Mouse (Mus musculus) retina, postnatal 1 day (tissue): Measurements from ENCODE around the gene Adora3.

Experiments used
- DNase-seq: peaks from one replicate; pipeline ENCODE4 v3.0.0-alpha.2; 2012

Gene Adora3

DNA sequence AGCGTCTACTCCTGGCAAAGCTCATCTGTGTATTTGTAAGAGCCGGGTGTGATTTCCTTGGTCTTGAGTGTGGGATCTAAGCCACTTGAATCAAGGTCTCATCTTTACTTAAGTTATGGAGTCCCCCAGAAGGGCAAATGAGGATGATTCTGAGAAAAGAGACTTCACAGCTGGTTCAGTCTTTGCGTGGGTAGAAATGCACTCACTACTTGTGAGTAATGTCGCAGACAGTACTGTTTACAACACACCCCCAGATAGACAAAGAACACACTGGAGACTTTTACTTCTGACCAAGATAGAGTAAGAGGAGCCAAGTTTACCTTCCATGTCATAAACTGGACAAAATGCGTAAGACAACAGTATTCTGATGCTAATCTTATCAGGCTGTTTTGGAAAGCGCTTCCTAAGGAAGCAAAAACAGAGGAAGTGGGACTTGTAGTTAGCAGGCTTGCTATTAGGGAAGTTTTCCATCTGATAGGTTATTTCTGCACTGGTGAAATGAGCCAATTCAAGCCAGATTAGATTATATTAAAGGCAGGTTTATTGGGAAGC lies 6.7 kb downstream of the Adora3 start:
- DNase-seq = no peak

DNA sequence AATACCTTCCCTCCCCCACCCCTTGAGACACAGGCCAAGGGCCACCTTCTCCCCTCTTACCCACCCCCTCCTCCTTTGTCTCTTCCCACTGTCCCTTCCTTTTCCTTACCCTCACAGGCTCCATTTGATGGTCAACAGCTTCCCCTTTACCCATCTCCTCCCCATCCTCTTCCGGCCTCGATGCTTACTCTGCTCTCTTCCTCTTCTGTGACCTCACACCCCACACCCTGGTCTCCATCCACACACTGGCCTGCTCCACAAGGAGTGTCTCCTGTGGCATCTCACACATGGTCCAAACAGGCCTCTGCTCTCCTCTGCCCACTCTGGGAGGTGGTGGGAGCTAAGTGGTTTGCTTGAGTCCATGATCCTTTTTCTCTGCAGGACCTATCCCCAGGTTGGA lies 7.3 kb downstream of the Adora3 start:
- no peak for DNase-seq

DNA sequence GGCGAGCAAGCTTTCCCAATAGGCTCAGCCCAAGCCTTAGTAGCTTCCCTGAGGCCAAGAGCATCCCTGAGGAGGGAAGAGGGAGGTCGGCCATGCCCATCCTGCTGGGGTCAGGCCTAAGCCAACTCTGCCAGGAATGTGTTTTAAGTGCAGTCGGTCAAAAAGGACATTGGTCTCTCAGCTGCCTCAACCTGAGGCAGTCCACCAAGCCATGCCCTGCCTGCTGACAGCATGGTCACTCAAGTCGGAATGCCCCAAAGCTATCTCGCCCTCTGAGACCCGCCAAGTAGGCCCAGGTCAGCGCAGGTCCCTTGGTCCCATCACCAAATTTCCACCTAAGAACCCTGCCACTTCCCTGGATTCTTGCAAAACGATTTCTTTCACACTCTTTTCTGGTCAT lies 8.1 kb downstream of the Adora3 start:
- no peak for DNase-seq

DNA sequence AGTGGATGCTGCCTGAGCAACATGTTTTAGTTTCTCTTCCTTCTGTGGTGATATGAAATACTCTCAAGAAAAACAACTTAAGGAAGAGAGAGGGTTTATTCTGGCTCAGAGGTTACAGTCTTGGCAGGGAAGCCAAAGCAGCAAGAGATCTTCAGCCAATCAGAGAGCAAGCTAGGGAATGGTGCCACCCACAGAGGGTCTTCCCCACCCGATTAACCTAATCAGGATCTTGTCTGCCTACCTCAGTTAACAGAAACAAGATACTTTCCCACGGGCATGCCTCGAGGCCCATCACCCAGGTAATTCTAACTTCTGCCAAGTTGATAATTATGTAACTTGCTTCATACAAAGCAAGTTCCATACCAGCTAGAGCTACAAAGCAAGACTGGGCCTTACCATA lies 9.8 kb downstream of the Adora3 start:
- DNase-seq = no peak

DNA sequence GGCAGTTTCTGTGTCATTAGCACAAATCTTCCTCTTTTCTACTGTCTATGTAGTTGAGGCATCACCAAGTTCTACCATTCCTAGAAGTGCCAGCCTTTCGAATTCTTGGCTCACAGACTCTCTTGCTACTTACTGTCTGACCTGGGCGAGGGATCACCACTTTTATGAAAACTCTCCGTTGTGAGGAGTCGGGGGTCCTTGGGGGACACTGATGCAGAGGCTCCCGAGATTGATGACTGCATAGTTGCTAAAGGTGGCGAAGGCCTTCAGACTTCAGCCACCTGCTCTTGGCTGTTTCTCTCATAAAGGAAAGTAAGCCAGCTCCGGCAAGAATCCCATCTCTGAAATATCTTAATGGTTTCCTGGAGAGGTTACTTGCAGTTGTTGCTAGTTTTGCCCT lies 11.4 kb downstream of the Adora3 start:
- DNase-seq = no peak

DNA sequence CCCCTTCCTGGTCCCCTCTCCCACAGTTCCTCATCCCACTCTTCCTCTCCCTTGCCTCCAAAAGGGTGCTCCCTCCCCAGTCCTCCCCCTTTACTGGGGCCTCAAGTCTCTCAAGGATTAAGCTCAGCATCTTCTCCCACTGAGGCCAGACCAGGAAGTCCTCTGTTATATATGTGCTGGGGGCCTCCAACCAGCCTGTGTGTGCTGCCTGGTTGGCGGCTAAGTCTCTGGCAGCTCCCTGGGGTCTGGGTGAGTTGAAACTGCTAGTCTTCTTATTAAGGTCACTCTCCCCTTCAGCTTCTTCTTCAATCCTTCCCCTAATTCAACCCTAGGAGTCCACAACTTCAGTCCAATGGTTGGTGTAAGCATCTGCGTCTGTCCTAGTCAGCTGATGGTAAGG lies 12.5 kb downstream of the Adora3 start:
- no peak for DNase-seq

DNA sequence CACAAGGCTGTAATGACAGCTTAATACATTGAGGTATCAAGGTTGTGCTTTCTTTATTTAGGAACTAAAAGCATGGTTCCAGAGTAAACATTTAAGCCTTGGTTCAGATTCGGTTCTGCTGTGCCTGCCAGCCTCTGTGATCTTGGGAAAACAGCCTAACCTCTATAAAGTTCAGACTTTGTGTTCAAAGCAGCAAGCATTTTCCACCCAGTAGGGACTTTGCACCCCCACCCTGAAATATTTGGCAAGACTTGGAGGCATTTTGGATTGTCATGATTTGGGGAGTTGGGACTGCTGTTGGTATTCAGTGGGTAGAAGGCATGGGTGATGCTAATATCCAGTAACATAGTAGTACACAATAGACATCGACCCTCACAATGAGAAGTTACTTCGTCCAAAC lies 18.3 kb downstream of the Adora3 start:
- no peak for DNase-seq

DNA sequence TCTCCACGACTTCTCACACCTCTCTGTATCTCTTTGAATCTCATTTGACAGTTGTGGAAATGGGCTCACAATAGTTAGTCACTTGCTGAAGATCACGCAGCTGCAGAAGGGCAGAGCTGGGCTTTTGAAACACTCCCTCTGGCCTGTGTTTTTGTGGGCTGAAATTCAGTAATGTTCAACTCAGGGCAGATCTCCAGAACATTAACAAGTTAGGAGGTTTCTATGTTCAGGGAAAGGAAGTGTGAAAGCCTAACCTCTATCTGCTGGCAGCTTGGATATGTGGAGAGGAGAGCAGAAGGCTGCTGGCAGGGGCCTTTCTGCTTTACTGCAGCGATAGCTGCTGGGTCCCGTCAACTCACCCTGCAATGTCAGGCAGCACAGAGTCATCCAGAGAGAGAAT lies 19.6 kb downstream of the Adora3 start:
- no peak for DNase-seq

DNA sequence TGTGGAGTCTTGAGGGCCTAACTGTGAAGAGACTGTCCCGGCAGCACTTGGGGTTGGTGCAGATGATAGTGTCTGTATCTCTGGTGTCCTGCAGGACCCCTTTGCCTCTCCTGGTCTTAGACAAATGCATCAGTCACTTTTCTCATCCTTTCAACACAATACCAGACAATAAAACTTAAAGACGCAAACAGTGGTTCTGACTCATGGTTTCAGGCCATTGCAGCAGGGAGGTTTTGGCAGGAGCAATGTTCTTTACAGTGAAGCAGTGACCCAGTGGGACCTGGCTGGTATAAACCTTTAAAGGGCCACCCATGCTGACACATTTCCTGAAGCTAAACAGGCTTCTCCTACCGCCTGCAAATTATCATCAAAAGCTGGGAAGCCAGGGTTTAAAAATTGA lies 20.5 kb downstream of the Adora3 start:
- no peak for DNase-seq

DNA sequence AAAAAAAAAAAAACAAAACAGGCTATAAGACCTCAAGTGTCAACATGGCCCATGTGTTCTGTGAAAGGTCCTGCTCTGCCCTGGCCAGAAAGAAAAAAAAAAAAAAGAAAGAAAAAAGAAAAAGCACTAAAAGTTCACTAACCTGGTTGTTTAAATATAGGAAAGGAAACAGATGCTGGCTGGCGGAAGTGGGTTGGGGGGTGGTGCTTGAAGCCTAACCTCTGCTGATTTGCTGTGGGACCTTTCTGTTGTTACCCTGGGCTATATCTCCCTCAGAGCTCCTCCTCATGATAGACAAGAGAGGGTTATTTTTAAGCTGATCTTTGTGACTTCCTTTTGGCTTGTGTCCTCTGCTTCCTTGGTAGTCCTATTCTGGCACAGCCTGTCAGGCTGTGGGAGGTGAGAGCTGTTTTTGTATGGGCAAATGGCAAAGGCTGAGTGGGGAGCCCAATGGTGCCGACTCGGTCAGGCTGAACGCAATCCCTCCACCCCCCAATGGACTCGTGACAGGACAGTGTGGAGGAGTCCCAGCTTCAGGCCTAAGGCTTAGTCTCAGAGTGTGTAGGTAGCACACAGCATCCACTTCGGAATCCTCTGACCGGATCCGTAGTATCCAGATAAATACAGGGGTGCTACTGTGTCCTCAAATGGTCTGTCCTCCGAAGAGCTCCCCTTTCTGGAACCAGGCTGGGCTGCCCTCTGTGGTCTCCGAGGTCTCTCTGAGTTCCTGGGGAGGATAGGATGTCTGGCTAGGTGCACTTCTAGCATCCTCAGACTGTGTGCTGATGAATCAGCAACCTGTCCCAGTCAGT lies 21.3 kb downstream of the Adora3 start:
- no peak for DNase-seq

DNA sequence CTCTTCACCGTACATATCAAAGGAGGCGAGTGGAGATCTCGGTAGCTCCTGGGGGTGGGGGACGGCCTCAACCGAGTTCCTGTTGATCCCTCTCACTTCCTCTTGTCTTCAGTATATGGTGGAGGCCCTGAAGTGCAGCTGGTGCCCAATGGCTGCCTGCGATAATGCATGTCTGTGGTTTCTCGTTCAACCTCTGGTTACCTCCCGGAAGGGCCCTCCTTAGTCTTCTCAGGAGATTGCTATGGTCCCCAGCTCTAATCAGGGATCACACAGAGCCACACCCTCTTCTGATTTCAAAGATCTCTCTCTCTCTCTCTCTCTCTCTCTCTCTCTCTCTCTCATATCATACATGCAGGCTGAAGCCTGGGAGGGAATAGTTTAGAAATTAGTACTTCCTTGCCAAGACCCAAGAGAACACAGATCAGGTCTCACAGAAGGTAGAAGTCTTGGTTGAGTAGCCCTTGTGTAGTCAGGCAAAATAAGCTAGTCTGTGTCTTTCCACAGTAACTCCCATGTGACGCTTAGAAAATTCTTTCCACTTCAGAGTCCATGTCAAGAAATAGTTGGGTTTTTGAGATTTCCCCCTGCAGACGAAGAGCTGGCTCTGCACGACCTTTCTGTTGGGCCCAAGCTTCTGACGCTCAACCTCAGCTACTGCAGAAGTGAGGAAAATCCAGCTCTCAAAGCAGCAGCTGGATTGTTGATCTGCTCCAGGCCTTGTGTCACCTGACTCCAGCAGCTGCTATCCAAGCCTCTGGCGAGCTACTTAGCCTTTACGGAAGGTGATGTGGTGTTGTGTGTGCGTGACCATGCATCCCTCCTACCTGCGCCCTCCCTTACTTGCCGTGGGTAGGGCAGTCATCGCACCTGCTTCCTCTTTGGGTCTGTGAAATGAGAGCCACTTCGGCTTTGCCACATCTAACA lies 22.2 kb downstream of the Adora3 start:
- no peak for DNase-seq

DNA sequence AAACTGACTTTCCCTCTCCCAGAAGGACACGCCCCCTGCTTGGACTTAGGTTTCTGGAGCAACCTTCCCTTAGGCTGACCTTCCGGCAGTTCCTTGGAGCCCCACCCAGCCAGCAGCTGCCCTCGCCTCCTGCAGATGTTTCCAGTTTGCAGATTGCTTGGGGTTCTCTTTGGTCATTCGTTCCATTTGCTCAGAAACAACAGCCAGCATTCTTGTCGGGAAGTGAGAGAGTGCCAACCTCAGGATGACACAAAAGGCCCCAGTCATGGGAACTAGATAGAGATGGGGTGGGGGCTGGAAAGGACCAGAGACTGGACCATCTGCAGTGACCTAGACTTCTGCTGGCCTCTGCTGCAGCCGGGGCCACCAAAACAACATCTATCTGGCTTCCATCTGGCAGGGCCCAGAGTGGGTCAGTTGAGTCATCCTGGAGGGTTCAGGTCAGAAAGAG lies 23.3 kb downstream of the Adora3 start:
- no peak for DNase-seq

DNA sequence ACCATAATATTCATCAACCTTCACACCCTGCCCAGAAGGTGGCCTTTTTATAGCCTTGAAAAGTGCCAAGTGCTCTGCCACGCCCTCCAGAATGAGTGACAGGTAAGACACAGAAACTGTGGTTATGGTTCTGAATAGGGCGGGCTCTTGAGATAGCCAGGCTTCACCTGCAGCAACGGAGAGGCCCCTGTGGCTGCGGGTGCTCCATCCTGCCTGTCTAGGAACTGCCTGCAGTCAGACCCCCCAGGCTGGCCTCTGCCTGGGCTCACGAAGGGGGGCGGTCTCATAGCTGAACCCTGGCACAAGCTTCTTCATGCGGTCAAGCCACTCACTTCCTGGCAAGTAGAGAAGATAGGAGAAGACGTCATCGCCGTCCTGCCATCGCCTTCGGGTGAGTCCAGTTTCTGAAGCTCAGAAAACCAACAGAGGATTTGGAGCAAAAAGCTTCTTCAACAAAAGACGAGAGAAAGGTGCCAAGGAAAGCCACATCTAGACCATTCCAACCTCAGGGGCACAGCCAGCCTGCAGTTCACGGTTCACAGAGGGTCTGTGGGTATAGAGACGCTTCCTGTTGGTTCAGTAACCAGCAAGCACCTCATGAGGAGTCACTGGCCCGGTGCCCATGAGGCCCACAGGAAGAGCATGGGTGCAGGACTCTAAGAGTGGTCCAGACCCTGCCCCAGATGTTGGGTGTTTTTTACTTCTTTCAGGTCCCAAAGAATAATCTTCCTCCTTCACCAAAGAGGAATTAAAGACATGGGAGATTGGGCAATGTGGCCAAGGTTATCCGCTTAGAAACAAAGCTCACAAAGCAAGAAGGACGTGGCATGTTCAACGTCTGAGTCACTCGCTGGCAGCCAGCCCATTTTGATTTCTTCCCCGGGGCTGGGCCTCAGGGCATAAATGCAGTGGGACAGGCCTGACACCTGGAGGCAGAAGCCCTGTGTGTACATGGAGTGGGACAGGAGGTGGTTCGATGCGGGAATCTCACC lies 24.2 kb downstream of the Adora3 start:
- DNase-seq = peak; percentile 44

DNA sequence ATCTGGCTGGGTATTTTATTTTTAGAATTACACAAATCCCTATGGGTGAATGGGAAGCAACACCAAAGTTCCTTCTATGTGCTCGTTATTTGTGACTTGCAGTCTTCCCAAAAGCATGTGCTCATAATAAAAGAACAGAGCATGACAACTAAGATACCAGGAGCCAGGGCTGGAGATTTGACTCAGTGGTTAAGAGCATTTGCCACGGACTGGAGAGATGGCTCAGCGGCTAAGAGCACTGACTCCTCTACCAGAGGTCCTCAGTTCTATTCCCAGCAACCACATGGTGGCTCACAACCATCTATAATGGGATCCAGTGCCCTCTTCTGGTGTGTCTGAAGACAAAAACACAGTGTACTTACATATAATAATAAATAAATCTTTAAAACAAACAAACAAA lies 26.2 kb downstream of the Adora3 start:
- no peak for DNase-seq

DNA sequence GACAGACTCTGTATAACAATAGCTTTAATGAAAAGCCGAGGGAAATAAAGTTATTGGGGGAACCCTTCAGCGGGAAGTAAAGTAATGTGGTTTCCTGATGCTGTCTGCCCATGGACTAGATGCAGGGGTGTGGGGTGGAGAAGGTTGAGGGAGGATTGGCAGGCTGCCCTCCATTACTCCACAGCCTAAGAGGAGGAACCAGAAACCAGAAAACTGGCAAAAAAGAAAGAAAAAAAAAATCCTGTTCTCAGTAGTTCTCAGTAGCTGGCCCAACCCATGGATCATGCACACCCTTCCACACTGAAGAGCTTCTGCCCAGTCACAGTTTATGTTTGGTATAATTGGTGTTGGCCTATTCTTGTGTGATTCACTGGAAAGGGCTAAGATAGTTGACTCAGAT lies 27.7 kb downstream of the Adora3 start:
- no peak for DNase-seq

DNA sequence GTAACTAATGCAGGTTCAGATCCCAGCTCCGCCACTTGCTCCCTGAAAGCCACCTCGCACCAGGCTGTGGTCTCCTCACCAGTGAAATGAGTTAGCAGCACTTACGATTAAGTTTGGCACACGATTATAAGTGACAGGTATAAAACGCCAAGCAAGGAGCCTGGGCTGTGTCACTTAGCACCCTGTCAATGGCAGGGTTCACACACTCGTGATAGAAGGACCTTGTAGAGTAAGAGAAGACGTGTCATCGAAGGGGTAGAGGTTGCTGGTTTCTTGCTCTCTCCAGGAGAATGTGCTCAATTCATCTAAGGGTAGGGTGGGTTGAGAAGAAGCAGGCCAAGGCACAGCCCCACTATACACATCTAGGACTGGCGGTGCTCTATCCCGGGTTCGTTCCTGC lies 28.2 kb downstream of the Adora3 start:
- DNase-seq = no peak

DNA sequence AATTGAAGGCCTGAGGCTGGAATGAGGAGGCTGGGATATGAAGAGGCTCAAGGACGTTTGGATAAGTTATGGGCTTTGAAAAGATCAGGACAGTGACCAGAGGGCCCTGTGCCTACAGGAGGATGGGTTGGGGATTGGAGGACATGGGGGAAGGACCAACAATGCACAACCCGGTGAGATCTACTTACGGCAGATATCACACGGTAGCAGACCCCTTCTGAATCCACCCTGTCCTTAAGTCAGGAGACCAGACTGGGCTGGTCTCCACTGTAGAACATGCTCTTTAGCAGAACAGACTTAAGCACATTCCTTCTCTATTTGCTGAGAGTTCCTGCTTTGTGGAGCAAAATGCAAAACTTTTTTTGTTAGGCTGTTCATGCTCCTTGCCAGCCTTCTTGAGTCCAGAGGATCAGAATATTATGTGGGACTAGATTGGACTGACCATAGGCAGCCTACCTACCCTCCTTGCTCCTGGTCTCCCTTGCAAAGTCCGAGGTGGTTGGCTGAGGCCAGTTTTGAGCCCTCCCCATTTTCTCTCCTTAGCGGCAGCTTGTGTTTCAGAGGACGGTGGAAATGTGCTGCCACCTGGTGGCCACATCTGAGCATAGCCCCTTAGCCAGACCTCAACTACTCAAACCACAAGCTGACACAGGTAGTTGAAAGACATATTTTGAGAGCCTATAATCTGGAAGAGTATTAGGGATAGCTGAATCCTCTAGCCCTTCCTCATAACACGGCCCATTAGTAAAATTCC lies 28.9 kb downstream of the Adora3 start:
- peak; percentile 86 for DNase-seq

DNA sequence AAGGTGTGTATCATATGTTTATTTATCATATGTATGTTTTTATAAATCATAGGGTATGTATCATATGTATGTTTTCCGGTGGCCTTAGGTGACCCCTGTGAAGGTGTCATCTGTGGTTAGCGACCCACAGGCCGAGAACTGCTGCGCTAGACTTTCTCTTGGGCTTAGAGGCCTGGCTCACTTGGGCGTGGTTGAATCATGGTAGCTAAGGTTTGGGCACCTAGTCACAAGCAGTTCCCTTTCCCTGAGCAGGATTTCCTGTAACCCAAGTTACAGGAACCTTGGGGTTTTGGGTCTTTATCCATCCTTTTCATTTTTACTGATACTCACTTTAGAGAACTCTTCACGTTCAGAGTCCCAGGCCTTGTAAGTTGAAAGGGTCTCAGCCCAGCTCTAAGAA lies 29.6 kb downstream of the Adora3 start:
- DNase-seq = no peak

DNA sequence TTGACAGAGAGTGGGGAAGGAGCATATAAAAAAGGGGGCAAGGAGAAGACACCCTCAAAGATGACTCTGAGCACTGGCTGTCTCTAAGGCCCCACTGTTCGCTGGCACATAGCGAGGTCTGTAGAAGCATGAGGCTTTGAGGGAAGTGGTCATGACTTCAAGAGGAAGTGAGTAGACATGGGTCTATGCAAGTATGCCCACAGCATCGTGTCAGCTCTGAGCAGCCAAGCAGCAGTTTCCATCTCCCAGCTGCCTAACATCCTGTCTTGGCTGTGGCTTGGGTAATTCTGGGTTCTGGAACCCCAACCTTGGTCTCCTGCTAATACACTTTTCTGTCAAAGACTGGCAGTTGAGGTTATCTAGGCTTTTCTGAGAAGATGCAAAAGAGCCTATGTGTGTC lies 30.1 kb downstream of the Adora3 start:
- DNase-seq = no peak

DNA sequence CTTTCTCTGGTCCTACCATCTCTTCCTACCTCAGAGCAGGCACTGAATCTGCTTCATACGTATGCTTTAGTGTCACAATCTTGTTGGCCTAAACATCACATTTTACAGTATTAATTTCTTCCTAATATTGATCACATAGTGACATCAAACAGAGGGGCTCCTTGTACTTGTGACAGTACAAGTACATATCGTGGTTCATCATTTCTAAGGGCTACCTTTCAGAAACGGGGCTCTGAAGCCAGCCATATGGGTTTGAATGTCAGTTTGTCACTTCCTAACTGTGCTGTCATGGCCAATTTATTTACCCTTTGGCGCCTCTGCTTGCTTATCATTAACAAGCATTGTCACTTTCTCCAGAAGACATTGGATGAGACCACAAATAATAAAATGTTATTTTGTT lies 30.8 kb downstream of the Adora3 start:
- DNase-seq = no peak

DNA sequence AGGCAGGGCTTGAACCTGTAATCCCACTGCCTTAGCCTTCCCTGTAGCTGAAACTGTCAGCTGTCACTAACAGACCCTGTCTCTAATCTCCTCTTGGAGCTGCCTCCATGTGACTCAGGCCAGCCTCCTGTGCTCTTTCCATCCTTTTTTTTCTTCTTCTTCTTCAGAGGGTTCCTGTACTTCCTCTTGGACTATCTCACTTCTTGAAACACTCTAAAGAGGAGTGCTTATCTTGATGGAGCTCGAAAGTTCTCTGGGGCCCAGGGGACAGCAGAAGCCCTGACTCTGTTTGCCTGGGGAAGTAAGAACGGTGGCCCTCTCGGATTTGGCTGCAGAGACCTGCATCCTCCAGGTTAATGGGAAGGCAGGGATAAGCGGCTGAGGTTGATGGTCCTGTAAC lies 33.6 kb downstream of the Adora3 start:
- DNase-seq = no peak

DNA sequence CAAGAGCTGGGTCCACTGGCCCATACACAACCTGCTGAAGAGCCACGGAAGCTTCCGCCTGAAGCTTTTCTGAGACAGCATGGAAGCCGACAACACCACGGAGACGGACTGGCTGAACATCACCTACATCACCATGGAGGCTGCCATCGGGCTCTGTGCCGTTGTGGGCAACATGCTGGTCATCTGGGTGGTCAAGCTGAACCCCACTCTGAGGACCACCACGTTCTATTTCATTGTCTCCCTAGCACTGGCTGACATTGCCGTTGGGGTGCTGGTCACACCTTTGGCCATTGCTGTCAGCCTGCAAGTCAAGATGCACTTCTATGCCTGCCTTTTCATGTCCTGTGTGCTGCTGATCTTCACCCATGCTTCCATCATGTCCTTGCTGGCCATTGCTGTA lies 34.1 kb downstream of the Adora3 start:
- no peak for DNase-seq
